Mouse (Mus musculus): ENCODE measurements around the gene Slc2a8. TPM values are rescaled to one million over a fixed set of nuclear protein-coding genes. Genes with fewer than 3 reads are reported as not detected.
"Not testable (repeated sequence)": the region's sequence is repeated elsewhere in the genome, so short reads cannot be mapped to it uniquely, and the experiment has no call there.

Gene Slc2a8
- 10 to 100 TPM; 24.0 to 25.4 TPM for total RNA-seq (2021)
- long read RNA-seq, experiment 1, transcript Slc2a8-201 (10 exons, 2,108 nt), result major isoform, 31 of 47 reads
- long read RNA-seq, experiment 1, partial matches to known transcripts, result 2 of 47 reads
- long read RNA-seq, experiment 1, other reads (novel, unspliced or antisense), result 13 of 47 reads
- long read RNA-seq, experiment 2, transcript Slc2a8-201 (10 exons, 2,108 nt), result major isoform, 34 of 49 reads
- long read RNA-seq, experiment 2, partial matches to known transcripts, result 2 of 49 reads
- long read RNA-seq, experiment 2, other reads (novel, unspliced or antisense), result 13 of 49 reads

- DNase-seq (ENCODE audit: low spot score in 2 of 2), result peak; percentile 84 to 95
Observed at GRCm38 (mm10) chr2:32981725-32982271, at the start of gene Slc2a8. TSS of gene Slc2a8 (minus strand) at chr2:32982083.

- no peak for DNase-seq (ENCODE audit: low spot score in 2 of 2)
Observed at GRCm38 (mm10) chr2:33025040-33025439, 43.2 kb upstream of the Slc2a8 start.

- DNase-seq (ENCODE audit: low spot score in 2 of 2), result no peak
Observed at GRCm38 (mm10) chr2:33024564-33024963, 42.7 kb upstream of the Slc2a8 start.

GRCm38 (mm10) chr2:33022846-33023245, 41.0 kb upstream of the Slc2a8 start:
- no peak for DNase-seq (ENCODE audit: low spot score in 2 of 2)

GRCm38 (mm10) chr2:33018026-33018425, 36.1 kb upstream of the Slc2a8 start:
- DNase-seq (ENCODE audit: low spot score in 2 of 2), result no peak

- no peak for DNase-seq (ENCODE audit: low spot score in 2 of 2)
Observed at GRCm38 (mm10) chr2:33017191-33017590, 35.3 kb upstream of the Slc2a8 start.

- peak in 1 of 2 experiments; percentile 54 for DNase-seq (ENCODE audit: low spot score in 2 of 2)
Observed at GRCm38 (mm10) chr2:33014877-33015276, 33.0 kb upstream of the Slc2a8 start.

- not testable (repeated sequence) for DNase-seq (ENCODE audit: low spot score in 2 of 2)
Observed at GRCm38 (mm10) chr2:33009055-33009454, 27.2 kb upstream of the Slc2a8 start.

GRCm38 (mm10) chr2:33005041-33005440, 23.2 kb upstream of the Slc2a8 start:
- DNase-seq (ENCODE audit: low spot score in 2 of 2), result peak in 1 of 2 experiments; percentile 63

- DNase-seq (ENCODE audit: low spot score in 2 of 2), result no peak
Observed at GRCm38 (mm10) chr2:33002144-33002543, 20.3 kb upstream of the Slc2a8 start.

GRCm38 (mm10) chr2:32999752-33000151, 17.9 kb upstream of the Slc2a8 start:
- no peak for DNase-seq (ENCODE audit: low spot score in 2 of 2)

GRCm38 (mm10) chr2:32997792-32998191, 15.9 kb upstream of the Slc2a8 start:
- DNase-seq (ENCODE audit: low spot score in 2 of 2), result no peak

GRCm38 (mm10) chr2:32997081-32997480, 15.2 kb upstream of the Slc2a8 start:
- DNase-seq (ENCODE audit: low spot score in 2 of 2), result no peak

GRCm38 (mm10) chr2:32992130-32992529, 10.2 kb upstream of the Slc2a8 start:
- no peak for DNase-seq (ENCODE audit: low spot score in 2 of 2)

- DNase-seq (ENCODE audit: low spot score in 2 of 2), result no peak
Observed at GRCm38 (mm10) chr2:32990167-32990832, 8.4 kb upstream of the Slc2a8 start.

- no peak for DNase-seq (ENCODE audit: low spot score in 2 of 2)
Observed at GRCm38 (mm10) chr2:32989376-32989775, 7.5 kb upstream of the Slc2a8 start.

GRCm38 (mm10) chr2:32985844-32986243, 4.0 kb upstream of the Slc2a8 start:
- DNase-seq (ENCODE audit: low spot score in 2 of 2), result no peak

GRCm38 (mm10) chr2:32983617-32984016, 1.7 kb upstream of the Slc2a8 start:
- DNase-seq (ENCODE audit: low spot score in 2 of 2), result no peak

GRCm38 (mm10) chr2:32982700-32983099, 817 bp upstream of the Slc2a8 start:
- no peak for DNase-seq (ENCODE audit: low spot score in 2 of 2)

GRCm38 (mm10) chr2:32981281-32981680, 602 bp downstream of the Slc2a8 start:
- DNase-seq (ENCODE audit: low spot score in 2 of 2), result no peak

- no peak for DNase-seq (ENCODE audit: low spot score in 2 of 2)
Observed at GRCm38 (mm10) chr2:32979675-32980074, 2.2 kb downstream of the Slc2a8 start.

GRCm38 (mm10) chr2:32978675-32979074, 3.2 kb downstream of the Slc2a8 start:
- DNase-seq (ENCODE audit: low spot score in 2 of 2), result no peak
